Mouse (Mus musculus) spleen, adult 10 weeks (tissue): ENCODE data around the gene Cux2. TPM values are rescaled to one million over a fixed set of nuclear protein-coding genes. Genes with fewer than 3 reads are reported as not detected.

Source experiments
- polyA plus RNA-seq: library from polyadenylated mRNA; stranded (reverse); fragments of 350-450 nt; fragmentation: Illumina TruSeq; extraction: RNeasy Lipid Tissue Mini Kit (QIAGEN cat#74804); gene quantifications from one replicate; pipeline ENCODE4 v1.2.3, GENCODE M21; 2015; ENCODE audit warnings: low replicate concordance; ENCODE audit not compliant: insufficient read depth

Cux2 gene
- polyA plus RNA-seq = 0.69 TPM

GRCm38 (mm10) chr5:122050017-122050831 lies at the start of gene Cux2:
Gene Cux2, minus strand, starts transcription at chr5:122050102.

GRCm38 (mm10) chr5:121848743-121849142 lies 201.2 kb downstream of the Cux2 start, which contains the start of gene Pheta1:
Gene Pheta1, plus strand, starts transcription at chr5:121848984.

GRCm38 (mm10) chr5:121837441-121838340 lies 212.2 kb downstream of the Cux2 start, which contains the start of gene Sh2b3:
Gene Sh2b3, minus strand, starts transcription at chr5:121837646.

Other genes starting within 250 kb of the Cux2 start
- gene Sh2b3, start 212.5 kb downstream of the Cux2 start, polyA plus RNA-seq = 79.7 TPM
- 0.97 TPM for gene Pheta1, start 201.1 kb downstream of the Cux2 start, polyA plus RNA-seq
- not detected for gene Myl2, start 50.8 kb upstream of the Cux2 start, polyA plus RNA-seq
- gene Ccdc63, start 90.7 kb upstream of the Cux2 start, polyA plus RNA-seq = not detected
- gene Ppp1cc, start 108.2 kb upstream of the Cux2 start, polyA plus RNA-seq = 414 TPM
- gene Hvcn1, start 156.7 kb upstream of the Cux2 start, polyA plus RNA-seq = 148 TPM
- 8.1 TPM for gene Tctn1, start 214.4 kb upstream of the Cux2 start, polyA plus RNA-seq
- gene Pptc7, start 234.3 kb upstream of the Cux2 start, polyA plus RNA-seq = 28.4 TPM